Mouse (Mus musculus) thymus, postnatal 10 days (tissue): Measurements from ENCODE around the gene Scarf1.

Experiments
- DNase-seq, 2 experiments: peaks; one replicate each; pipeline ENCODE4 v3.0.0; 2021; ENCODE audit warnings: low spot score in 2 of 2

Scarf1 gene

DNA sequence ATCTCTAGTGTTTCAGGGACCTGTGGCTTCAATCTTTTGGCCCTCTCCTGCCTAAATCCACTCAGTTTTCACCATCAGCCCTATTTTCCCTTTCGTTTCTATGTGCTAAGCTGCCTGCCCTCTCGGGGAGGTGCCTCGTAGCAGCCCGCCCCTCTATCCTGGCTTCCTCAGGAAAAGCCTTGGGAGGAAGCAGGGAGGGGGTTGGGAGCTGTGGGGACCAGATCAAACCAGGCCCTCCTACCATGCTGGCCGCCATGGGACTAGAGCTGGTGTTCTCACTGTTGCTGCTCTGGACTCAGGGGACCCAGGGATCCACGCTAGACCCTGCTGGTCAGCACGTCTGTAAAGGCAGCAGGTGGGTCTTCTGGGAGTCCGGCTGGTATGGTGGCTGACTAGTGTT is at the start of gene Scarf1:
Scarf1 (plus strand) TSS at position 205 of the 400 bp plus-strand sequence.
- no peak for DNase-seq

DNA sequence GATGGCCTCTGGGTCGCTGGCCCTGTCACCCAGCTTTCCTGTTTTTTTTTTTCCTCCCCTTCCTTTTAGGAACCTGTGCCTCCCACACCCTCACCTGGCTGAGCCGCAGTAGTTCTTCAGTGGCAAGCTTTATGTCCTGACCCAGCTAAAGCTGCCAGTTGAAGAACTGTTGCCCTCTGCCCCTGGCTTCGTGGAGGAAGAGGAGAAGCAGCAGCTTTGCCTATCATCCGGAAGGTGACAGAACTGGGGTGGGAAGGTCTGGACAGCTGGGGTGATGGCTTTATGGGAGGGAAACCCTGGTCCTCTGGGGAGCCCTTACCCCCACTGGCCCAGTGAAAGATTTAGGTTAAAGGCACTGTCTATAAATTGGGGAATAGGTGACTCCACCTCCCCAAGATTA is 49.7 kb upstream of the Scarf1 start:
- DNase-seq = no peak

DNA sequence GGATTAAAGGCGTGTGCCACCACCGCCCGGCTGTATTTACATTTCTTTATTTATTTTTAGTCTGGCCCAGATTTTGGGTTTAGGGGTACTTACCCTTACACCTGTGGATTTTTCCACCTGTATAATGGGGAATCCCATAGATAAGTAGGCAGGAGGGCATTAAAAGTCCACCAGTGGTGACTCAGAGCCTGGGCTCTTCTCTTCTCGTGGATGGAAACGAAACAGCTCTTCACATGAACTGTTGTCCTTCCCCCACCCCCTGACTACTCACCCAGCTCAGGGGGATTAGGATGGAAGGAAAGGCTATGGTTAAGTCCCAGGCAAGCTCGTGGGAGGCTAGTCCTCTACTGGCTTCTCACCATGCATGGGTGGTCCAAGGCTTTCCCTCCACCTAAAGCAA is 48.9 kb upstream of the Scarf1 start:
- DNase-seq = no peak

DNA sequence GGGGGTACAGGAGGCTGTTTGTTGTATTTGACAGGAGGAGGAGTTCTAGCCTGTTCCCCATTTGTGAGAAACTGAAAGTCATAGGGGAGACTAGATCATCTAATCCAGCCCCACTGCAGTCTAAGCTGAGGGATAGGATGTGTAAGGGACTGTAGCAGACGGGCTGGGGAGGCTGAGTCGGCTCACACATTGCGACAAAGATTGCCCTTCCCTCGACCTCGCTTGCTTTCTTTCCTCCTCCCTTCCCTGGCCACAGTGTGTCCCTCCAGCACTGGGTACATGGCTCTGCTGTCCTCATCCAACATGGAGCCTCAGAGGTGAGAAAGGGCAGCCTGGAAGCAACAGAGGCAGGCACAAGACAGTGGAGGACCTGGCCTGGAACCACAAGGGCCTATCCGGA is 48.3 kb upstream of the Scarf1 start:
- no peak for DNase-seq

DNA sequence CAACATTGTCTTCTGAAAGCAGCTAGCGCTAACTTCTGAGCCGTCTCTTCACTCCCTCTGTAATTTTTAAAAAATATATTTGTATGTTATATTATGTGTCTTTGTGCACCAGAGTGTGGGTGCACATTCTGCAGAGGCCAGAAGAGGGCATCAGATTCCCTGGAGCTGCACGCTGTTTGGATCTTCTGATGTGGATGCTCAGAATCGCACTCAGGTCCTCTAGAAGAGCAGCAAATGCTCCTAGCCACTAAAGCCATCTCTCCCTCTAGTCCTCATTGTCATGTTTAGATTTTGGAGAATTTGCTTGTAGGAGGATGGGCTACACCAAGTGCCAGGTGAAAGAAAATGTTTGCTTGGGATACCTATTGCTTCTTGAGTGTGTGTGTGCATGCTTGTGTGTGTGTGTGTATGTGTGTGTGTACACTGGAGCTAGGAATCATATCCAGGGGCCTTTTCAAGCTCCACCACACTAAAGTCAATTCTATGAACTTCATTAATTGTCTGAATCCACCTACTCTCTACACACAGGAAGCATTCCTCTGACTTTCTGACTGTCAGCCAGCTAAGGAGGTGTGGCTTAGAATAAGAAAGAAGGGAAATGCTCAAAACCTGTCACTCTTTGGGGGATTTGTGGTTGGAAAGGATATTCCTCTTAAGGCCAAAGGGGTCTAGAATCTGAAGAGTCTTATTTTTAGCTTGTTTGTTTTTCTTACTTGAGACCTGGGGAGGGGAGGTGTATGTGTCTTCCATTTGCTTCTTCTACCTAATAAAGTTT is 46.4 kb upstream of the Scarf1 start:
- DNase-seq = no peak

- DNase-seq = no peak
These were observed 45.7 kb upstream of the Scarf1 start for GRCm38 (mm10) chr11:75467512-75468215.

GRCm38 (mm10) chr11:75468410-75468809 is 44.9 kb upstream of the Scarf1 start:
- DNase-seq = no peak

GRCm38 (mm10) chr11:75469261-75469660 is 44.1 kb upstream of the Scarf1 start:
- no peak for DNase-seq

GRCm38 (mm10) chr11:75470675-75471074 is 42.7 kb upstream of the Scarf1 start:
- no peak for DNase-seq

DNA sequence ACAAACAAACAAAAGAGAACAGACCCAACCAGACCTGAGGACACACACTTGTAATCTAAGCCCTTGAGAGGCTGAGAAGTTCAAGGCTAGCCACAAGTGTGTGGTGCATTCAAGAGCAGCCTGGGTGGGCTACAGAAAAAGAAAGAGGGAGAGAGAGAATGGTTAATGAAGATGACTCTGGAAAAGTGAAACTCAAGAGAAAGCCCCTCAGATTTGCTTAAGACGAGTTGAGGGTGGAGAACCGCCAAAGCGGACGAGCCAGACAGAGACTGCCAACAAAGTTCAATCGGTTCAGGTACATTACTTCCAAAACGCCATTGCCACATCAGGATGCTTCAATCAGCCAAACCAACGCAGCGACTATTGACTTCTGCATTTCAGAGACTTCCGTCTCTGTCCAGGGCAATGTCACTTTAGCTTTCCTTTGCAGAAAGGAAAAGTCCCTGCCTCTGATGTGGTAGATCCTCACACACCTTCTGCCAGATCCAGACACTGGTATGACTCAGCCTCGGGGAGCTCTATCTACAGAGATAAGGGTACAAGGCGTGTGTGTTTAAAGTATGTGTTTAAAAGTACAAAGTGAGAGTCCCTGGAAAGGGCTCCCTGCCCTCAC is 40.8 kb upstream of the Scarf1 start:
- no peak for DNase-seq

DNA sequence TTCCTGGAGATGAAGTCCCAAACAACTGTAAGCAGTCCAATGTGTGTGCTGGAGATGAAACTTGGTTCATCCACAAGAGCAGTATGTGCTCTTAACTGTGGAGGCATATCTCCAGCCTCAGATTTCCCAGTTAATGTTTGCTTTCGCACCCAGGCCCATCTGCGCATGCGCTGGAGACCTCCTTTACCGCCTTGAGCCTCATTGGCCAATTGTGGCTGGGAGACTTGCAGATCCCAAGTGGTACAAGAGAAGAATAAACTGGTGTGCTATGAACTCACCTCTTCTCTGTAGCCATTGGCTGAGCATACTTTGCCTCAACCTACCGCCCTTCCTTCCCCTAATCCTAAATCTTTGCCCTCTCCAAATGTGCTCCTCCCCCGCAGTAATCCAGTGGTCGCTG is 40.0 kb upstream of the Scarf1 start:
- no peak for DNase-seq

DNA sequence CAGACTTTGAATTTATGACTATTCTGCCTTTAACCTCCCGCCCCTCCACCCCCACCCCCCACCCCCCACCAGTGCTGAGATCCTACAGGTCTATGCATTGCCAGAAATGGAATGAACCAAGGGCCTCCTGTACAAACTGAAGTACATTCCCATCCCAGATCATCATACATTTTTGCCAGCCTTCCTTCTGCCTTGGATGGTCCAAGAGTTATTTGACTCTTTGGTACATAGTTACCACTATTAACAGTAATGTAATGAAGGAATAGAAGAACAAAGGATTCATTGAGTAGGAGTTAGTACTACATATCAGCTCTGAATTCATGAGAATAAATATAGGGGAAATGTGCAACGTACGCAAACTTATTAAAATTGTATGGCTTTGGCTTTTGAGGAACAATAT is 27.1 kb upstream of the Scarf1 start:
- no peak for DNase-seq

GRCm38 (mm10) chr11:75486601-75487285 is 26.6 kb upstream of the Scarf1 start, which contains the start of gene Prpf8:
Gene Prpf8, plus strand, starts transcription at chr11:75486816.
- peak; percentile 94 to 95 for DNase-seq

- DNase-seq = no peak
These were observed 25.8 kb upstream of the Scarf1 start for GRCm38 (mm10) chr11:75487496-75487895.

- DNase-seq = no peak
These were observed 18.9 kb upstream of the Scarf1 start for GRCm38 (mm10) chr11:75494296-75495049.

DNA sequence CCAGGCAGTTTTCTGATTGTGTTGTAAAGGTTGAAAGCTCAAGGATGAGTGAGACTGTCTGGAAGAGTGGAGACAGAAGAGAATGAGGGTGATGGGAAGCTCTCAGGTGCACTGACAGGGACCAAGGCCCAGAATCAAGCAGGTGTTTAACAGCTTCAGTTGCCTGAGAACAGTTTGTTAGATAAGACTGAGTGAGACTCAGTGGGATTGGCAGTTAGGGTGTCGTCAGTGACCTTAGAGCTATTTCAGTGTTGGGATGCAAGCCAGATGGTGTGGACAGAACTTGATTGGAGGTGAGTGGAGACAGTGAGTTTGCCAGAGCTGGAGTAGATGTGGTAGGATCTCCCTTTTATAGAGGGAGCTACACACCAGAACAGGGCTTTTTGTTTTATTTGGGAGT is 15.2 kb upstream of the Scarf1 start:
- DNase-seq = no peak

GRCm38 (mm10) chr11:75508162-75508561 is 5.2 kb upstream of the Scarf1 start:
- no peak for DNase-seq

GRCm38 (mm10) chr11:75508904-75509303 is 4.4 kb upstream of the Scarf1 start:
- no peak for DNase-seq

- peak; percentile 20 to 63 for DNase-seq
These were observed 3.4 kb upstream of the Scarf1 start, which contains the start of gene Rilp for GRCm38 (mm10) chr11:75509741-75510626. Gene Rilp, plus strand, starts transcription at chr11:75510094.

GRCm38 (mm10) chr11:75510627-75510993 is 2.7 kb upstream of the Scarf1 start:
- DNase-seq = peak; percentile 84 to 96
